Mouse (Mus musculus): ENCODE data around the gene Rin1. TPM values are rescaled to one million over a fixed set of nuclear protein-coding genes. Genes with fewer than 3 reads are reported as not detected.
A peak's percentile ranks its signal among the peaks of the same experiment; 100 is the strongest.

Rin1 gene
- total RNA-seq, 2 experiments from 2014 or later, result 70.3 to 88.1 TPM

DNA sequence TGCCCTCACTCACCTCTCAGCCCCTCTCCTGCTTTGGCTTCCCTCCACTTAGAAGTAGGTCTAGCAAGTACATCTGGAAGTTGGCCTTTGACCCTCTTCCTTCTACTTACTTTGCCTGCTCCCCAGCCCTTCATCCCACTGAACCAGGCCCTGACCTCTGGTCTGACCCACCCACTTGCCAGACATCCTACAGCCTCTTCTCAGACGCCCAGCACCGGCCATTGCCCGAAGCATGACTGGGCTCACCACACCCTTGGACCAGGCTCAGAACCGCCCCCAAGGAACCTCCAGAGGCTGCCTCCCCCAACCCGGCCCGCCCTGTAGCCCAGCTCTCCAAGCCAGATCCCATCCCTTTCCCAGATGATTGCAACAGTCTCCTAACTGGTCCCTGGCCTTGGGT lies 12.2 kb downstream of the Rin1 start:
- intact Hi-C loops (cut with DNase I), result no loop called here
- no peak for DNase-seq (ENCODE audit: low spot score in 2 of 2)

GRCm38 (mm10) chr19:5065104-5065503 lies 14.8 kb downstream of the Rin1 start:
- intact Hi-C loops (cut with DNase I), result no loop called here
- no peak for DNase-seq (ENCODE audit: low spot score in 2 of 2)

GRCm38 (mm10) chr19:5067040-5067799 lies 16.9 kb downstream of the Rin1 start:
- DNase-seq (ENCODE audit: low spot score in 2 of 2), result no peak
- intact Hi-C loops (cut with DNase I), result no loop called here

DNA sequence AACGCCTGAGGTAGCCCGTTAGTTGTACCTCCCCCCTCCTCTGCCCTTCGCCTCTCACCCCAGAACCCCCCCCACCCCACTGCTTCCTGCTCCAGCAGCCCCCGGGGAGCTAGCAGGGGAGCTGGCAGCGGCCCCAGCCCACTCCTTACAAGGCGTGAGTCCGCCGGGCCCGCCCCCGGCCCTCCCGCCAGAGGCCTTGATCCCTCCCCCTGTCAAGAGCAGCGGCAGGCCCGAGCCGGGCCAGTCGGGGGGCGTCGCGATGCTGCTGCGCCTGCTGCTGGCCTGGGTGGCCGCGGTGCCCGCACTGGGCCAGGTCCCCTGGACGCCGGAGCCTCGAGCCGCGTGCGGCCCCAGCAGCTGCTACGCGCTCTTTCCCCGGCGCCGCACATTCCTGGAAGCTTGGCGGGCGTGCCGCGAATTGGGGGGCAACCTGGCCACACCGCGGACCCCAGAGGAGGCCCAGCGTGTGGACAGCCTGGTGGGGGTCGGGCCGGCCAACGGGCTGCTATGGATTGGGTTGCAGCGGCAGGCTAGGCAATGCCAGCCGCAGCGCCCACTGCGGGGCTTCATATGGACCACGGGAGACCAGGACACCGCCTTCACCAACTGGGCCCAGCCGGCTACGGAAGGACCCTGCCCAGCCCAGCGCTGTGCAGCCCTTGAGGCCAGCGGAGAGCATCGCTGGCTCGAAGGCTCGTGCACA lies 17.7 kb downstream of the Rin1 start, which contains the start of gene Cd248:
Cd248 (plus strand) TSS at position 212 of the 703 bp plus-strand sequence.
- intact Hi-C loops (cut with DNase I), result no loop called here
- DNase-seq (ENCODE audit: low spot score in 2 of 2), result peak in 1 of 2 experiments; percentile 23

DNA sequence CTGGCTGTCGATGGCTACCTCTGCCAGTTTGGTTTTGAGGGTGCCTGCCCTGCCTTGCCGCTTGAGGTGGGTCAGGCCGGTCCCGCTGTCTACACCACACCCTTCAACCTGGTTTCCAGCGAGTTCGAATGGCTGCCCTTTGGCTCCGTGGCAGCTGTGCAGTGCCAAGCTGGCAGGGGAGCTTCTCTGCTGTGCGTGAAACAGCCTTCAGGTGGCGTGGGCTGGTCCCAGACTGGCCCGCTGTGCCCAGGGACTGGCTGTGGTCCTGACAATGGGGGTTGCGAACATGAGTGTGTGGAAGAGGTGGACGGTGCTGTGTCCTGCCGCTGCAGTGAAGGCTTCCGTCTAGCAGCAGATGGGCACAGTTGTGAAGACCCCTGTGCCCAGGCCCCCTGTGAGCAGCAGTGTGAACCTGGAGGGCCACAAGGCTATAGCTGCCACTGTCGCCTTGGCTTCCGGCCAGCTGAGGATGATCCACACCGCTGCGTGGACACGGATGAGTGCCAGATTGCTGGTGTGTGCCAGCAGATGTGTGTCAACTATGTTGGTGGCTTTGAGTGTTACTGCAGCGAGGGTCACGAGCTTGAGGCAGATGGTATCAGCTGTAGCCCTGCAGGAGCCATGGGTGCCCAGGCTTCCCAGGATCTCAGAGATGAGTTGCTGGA lies 18.4 kb downstream of the Rin1 start:
- DNase-seq (ENCODE audit: low spot score in 2 of 2), result peak in 1 of 2 experiments; percentile 5
- intact Hi-C loops (cut with DNase I), result no loop called here

DNA sequence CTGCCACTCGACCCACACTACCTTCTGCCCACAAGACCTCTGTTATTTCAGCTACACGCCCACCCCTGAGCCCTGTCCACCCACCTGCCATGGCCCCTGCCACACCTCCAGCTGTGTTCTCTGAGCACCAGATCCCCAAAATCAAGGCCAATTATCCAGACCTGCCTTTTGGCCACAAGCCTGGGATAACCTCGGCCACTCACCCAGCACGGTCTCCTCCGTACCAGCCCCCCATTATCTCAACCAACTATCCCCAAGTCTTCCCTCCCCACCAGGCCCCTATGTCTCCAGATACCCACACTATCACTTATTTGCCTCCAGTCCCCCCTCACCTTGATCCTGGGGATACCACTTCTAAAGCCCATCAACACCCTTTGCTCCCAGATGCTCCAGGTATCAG lies 19.2 kb downstream of the Rin1 start:
- intact Hi-C loops (cut with DNase I), result no loop called here
- no peak for DNase-seq (ENCODE audit: low spot score in 2 of 2)

- DNase-seq (ENCODE audit: low spot score in 2 of 2), result no peak
- intact Hi-C loops (cut with DNase I), result loop anchor here (5.0 kb wide), 1 partner anchor 53 kb away; no protein-coding TSS in a partner anchor
Observed at GRCm38 (mm10) chr19:5069978-5070377, 19.7 kb downstream of the Rin1 start.

- intact Hi-C loops (cut with DNase I), result loop anchor here (5.0 kb wide), 1 partner anchor 54 kb away; no protein-coding TSS in a partner anchor
- DNase-seq (ENCODE audit: low spot score in 2 of 2), result no peak
Observed at GRCm38 (mm10) chr19:5071077-5071476, 20.8 kb downstream of the Rin1 start.

- intact Hi-C loops (cut with DNase I), result loop anchor here (2.0 to 5.0 kb wide), 2 partner anchors 15 to 54 kb away; no protein-coding TSS in a partner anchor
- DNase-seq (ENCODE audit: low spot score in 2 of 2), result peak; percentile 21 to 24
Observed at GRCm38 (mm10) chr19:5071545-5072369, 21.5 kb downstream of the Rin1 start.

GRCm38 (mm10) chr19:5072389-5073019 lies 22.2 kb downstream of the Rin1 start:
- DNase-seq (ENCODE audit: low spot score in 2 of 2), result peak in 1 of 2 experiments; percentile 4
- intact Hi-C loops (cut with DNase I), result loop anchor here (2.0 to 5.0 kb wide), 2 partner anchors 16 to 55 kb away; no protein-coding TSS in a partner anchor

DNA sequence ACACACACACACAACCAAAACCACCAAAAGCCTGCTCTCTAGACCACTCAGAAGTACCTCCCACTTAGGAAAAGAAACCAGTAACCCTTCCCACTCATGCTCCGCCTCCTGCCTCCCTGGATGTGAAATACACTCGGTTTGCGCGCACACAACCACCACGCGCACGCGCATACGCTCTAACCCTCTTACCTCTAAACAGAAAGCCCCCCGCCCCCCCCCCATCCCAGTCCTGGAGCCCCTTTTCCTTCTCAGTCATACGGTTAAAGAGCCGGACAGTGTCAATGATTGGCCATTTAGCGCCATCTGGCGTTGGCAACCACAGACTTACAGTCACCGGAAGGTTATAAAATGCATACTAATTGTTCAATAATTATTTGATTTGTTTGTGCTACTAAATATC lies 22.7 kb downstream of the Rin1 start:
- peak in 1 of 2 experiments; percentile 10 for DNase-seq (ENCODE audit: low spot score in 2 of 2)
- intact Hi-C loops (cut with DNase I), result loop anchor here (2.0 to 5.0 kb wide), 2 partner anchors 16 to 56 kb away; no protein-coding TSS in a partner anchor

- peak in 1 of 2 experiments; percentile 25 for DNase-seq (ENCODE audit: low spot score in 2 of 2)
Observed at GRCm38 (mm10) chr19:5073518-5073917, 23.2 kb downstream of the Rin1 start.

GRCm38 (mm10) chr19:5079279-5079678 lies 29.0 kb downstream of the Rin1 start:
- no peak for DNase-seq (ENCODE audit: low spot score in 2 of 2)
- intact Hi-C loops (cut with DNase I), result no loop called here

More at GRCm38 (mm10) chr19:5073518-5073917, 23.2 kb downstream of the Rin1 start:
- intact Hi-C loops (cut with DNase I), result loop anchor here (2.0 to 5.0 kb wide), 2 partner anchors 17 to 56 kb away; no protein-coding TSS in a partner anchor

DNA sequence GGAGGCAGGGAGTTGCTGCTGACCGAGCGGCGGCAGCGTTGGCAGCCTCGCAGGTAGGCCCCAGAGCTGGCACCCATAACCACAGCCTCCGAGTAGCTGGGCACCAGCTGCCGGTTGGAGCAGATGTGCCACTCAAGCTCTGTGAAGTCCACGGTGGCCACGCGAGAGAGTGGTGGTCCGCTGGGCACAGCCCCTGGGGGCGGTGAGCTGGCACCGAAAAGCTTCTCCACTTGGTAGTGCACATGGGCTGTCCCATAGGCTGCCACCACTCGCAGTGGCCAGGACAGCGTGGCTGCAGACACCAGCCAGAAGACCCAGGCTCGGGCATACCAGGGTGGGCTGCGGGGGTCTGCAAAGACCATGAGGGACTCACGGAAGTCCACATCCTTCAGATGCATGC lies 31.7 kb downstream of the Rin1 start:
- DNase-seq (ENCODE audit: low spot score in 2 of 2), result no peak
- intact Hi-C loops (cut with DNase I), result no loop called here

- intact Hi-C loops (cut with DNase I), result no loop called here
- DNase-seq (ENCODE audit: low spot score in 2 of 2), result no peak
Observed at GRCm38 (mm10) chr19:5082596-5082995, 32.3 kb downstream of the Rin1 start.

GRCm38 (mm10) chr19:5083961-5084833 lies 33.9 kb downstream of the Rin1 start:
- DNase-seq (ENCODE audit: low spot score in 2 of 2), result no peak

GRCm38 (mm10) chr19:5084834-5085144 lies 34.5 kb downstream of the Rin1 start:
- DNase-seq (ENCODE audit: low spot score in 2 of 2), result no peak
- intact Hi-C loops (cut with DNase I), result no loop called here

More at GRCm38 (mm10) chr19:5083961-5084833, 33.9 kb downstream of the Rin1 start:
- intact Hi-C loops (cut with DNase I), result no loop called here

Measured in left cerebral cortex, postnatal 36 days (tissue).